Mouse (Mus musculus) midbrain, embryonic 16.5 days (tissue): ENCODE data around the gene Atrn. TPM values are rescaled to one million over a fixed set of nuclear protein-coding genes. Genes with fewer than 3 reads are reported as not detected.
A peak's percentile ranks its signal among the peaks of the same experiment; 100 is the strongest.

Experiments used
- ATAC-seq: fragments of 200-750 bp; cut with Nextera tagmentation; 2 replicates; pipeline ENCODE4 v1.8.0; 2017; ENCODE audit warnings: moderate TSS enrichment
- H3K27ac ChIP-seq: fragments of 300-500 bp; sonication (generic); 2 replicates; pipeline ENCODE4 v1.5.1; 2014; ENCODE audit warnings: mild to moderate bottlenecking, low read length, mixed read lengths
- H3K27me3 ChIP-seq: fragments of 300-500 bp; sonication (generic); 2 replicates; pipeline ENCODE4 v1.6.1; 2014; ENCODE audit warnings: low read depth, low read length, mixed read lengths; ENCODE audit not compliant: control insufficient read depth, insufficient read depth
- H3K36me3 ChIP-seq: fragments of 300-500 bp; sonication (generic); 2 replicates; pipeline ENCODE4 v1.6.1; 2014; ENCODE audit warnings: mild to moderate bottlenecking, low read length, moderate library complexity, mixed read lengths; ENCODE audit not compliant: control insufficient read depth, insufficient read depth
- H3K4me1 ChIP-seq: fragments of 300-500 bp; sonication (generic); 2 replicates; pipeline ENCODE4 v1.6.1; 2014; ENCODE audit warnings: mild to moderate bottlenecking, low read length, mixed read lengths; ENCODE audit not compliant: control insufficient read depth, insufficient read depth
- H3K4me2 ChIP-seq: fragments of 300-500 bp; sonication (generic); 2 replicates; pipeline ENCODE4 v1.6.1; 2014; ENCODE audit warnings: mild to moderate bottlenecking, low read length, mixed read lengths
- H3K4me3 ChIP-seq: fragments of 300-500 bp; sonication (generic); 2 replicates; pipeline ENCODE4 v1.5.1; 2014; ENCODE audit warnings: low read depth, mild to moderate bottlenecking, low read length, moderate library complexity, mixed read lengths
- H3K9ac ChIP-seq: fragments of 300-500 bp; sonication (generic); 2 replicates; pipeline ENCODE4 v1.6.1; 2014; ENCODE audit warnings: low read depth, low read length, mixed read lengths
- H3K9me3 ChIP-seq: fragments of 300-500 bp; sonication (generic); replicated peaks from 2 replicates; pipeline ENCODE4 v1.6.1; 2014; ENCODE audit warnings: mild to moderate bottlenecking, low read length, mixed read lengths; ENCODE audit not compliant: control insufficient read depth, poor library complexity, severe bottlenecking
- WGBS: fragments of 180-500 bp; shearing (Covaris S2); extraction: QIAGEN DNeasy Blood & Tissue Kit; methylation state at CpG from one replicate; pipeline ENCODE4 v1.1.7; 2014; 5-methylcytosine and 5-hydroxymethylcytosine counted together
- polyA plus RNA-seq: library from polyadenylated mRNA; unstranded; fragments of >200 nt; fragmentation: Nextera tagmentation; extraction: Ambion mirVana; gene quantifications from 2 replicates; pipeline ENCODE4 v1.2.1, GENCODE M21; 2015

The Atrn gene
- 15.0 TPM in 2 replicates for polyA plus RNA-seq

GRCm38 (mm10) chr2:130905751-130906583 lies at the start of gene Atrn, which contains the start of gene 4930402H24Rik:
Gene Atrn (plus strand): TSS chr2:130906495.
Gene 4930402H24Rik (minus strand): TSS chr2:130906406.
- no peaks in the 10 kb centered on the region for H3K27me3 ChIP-seq
- H3K4me1 ChIP-seq: peaks cover 23% of the 10 kb centered on the region
- peak within 1 kb of the TSS; percentile 58 for H3K4me2 ChIP-seq
- H3K4me3 ChIP-seq: peak within 1 kb of the TSS; percentile 85
- H3K27ac ChIP-seq: peak within 1 kb of the TSS; percentile 89
- peak within 1 kb of the TSS; percentile 94 for H3K9ac ChIP-seq
- no peaks in the 10 kb centered on the region for H3K9me3 ChIP-seq
- H3K36me3 ChIP-seq: no peaks in the 10 kb centered on the region
- whole genome bisulfite sequencing: 4% methylated on average over 47 of the region's 50 CpGs
- ATAC-seq: peak; percentile 98

- Histone ChIP-seq H3K36me3 (no peaks in the 10 kb centered on the region), H3K4me3 (no peak overlapping the region), H3K4me2 (no peak overlapping the region), H3K27me3 (no peaks in the 10 kb centered on the region), H3K27ac (no peak overlapping the region), H3K9me3 (no peaks in the 10 kb centered on the region), H3K9ac (no peak overlapping the region), H3K4me1 (no peaks in the 10 kb centered on the region)
- ATAC-seq: no peak
- WGBS: 92% methylated on average over 3 of the region's 3 CpGs
Measured at GRCm38 (mm10) chr2:130862091-130862490, 44.2 kb upstream of the Atrn start.

GRCm38 (mm10) chr2:130870916-130871315 lies 35.4 kb upstream of the Atrn start:
- WGBS: 89% methylated on average over 5 of the region's 5 CpGs

GRCm38 (mm10) chr2:130877376-130877775 lies 28.9 kb upstream of the Atrn start:
- H3K4me2 ChIP-seq: no peak overlapping the region
- H3K4me1 ChIP-seq: no peaks in the 10 kb centered on the region
- H3K36me3 ChIP-seq: no peaks in the 10 kb centered on the region
- no peaks in the 10 kb centered on the region for H3K9me3 ChIP-seq
- ATAC-seq: no peak
- no peaks in the 10 kb centered on the region for H3K27me3 ChIP-seq
- WGBS: 38% methylated on average over 3 of the region's 3 CpGs
- H3K9ac ChIP-seq: no peak overlapping the region
- no peak overlapping the region for H3K27ac ChIP-seq
- H3K4me3 ChIP-seq: no peak overlapping the region

More at GRCm38 (mm10) chr2:130870916-130871315, 35.4 kb upstream of the Atrn start:
- Histone ChIP-seq H3K4me1 (no peaks in the 10 kb centered on the region), H3K9me3 (no peaks in the 10 kb centered on the region), H3K36me3 (no peaks in the 10 kb centered on the region), H3K9ac (no peak overlapping the region), H3K27ac (no peak overlapping the region), H3K4me2 (no peak overlapping the region), H3K4me3 (no peak overlapping the region), H3K27me3 (no peaks in the 10 kb centered on the region)
- ATAC-seq: no peak

- 0 out of 2 replicates have a peak, but pooled peaks cover 2% of the 10 kb centered on the region for H3K36me3 ChIP-seq
- no peaks in the 10 kb centered on the region for H3K4me1 ChIP-seq
- no peak overlapping the region for H3K4me2 ChIP-seq
- H3K9ac ChIP-seq: no peak overlapping the region
- H3K9me3 ChIP-seq: no peaks in the 10 kb centered on the region
- H3K27ac ChIP-seq: no peak overlapping the region
- no peak for ATAC-seq
- no peak overlapping the region for H3K4me3 ChIP-seq
- H3K27me3 ChIP-seq: no peaks in the 10 kb centered on the region
Measured at GRCm38 (mm10) chr2:130886983-130887382, 19.3 kb upstream of the Atrn start.

- no peak overlapping the region for H3K27ac ChIP-seq
- no peak overlapping the region for H3K4me2 ChIP-seq
- H3K27me3 ChIP-seq: no peaks in the 10 kb centered on the region
- H3K9ac ChIP-seq: no peak overlapping the region
- no peak overlapping the region for H3K4me3 ChIP-seq
- H3K9me3 ChIP-seq: no peaks in the 10 kb centered on the region
- 0 out of 2 replicates have a peak, but pooled peaks cover 2% of the 10 kb centered on the region for H3K36me3 ChIP-seq
- ATAC-seq: no peak
- 89% methylated on average over 1 of the region's 1 CpGs for WGBS
- no peaks in the 10 kb centered on the region for H3K4me1 ChIP-seq
Measured at GRCm38 (mm10) chr2:130887456-130887855, 18.8 kb upstream of the Atrn start.

- H3K9ac ChIP-seq: no peak overlapping the region
- H3K27me3 ChIP-seq: no peaks in the 10 kb centered on the region
- no peak for ATAC-seq
- no peaks in the 10 kb centered on the region for H3K4me1 ChIP-seq
- no peak overlapping the region for H3K4me2 ChIP-seq
- H3K27ac ChIP-seq: no peak overlapping the region
- 93% methylated on average over 2 of the region's 2 CpGs for WGBS
- H3K4me3 ChIP-seq: no peak overlapping the region
- 0 out of 2 replicates have a peak, but pooled peaks cover 3% of the 10 kb centered on the region for H3K36me3 ChIP-seq
- no peaks in the 10 kb centered on the region for H3K9me3 ChIP-seq
Measured at GRCm38 (mm10) chr2:130896944-130897343, 9.4 kb upstream of the Atrn start.

GRCm38 (mm10) chr2:130897856-130898255 lies 8.4 kb upstream of the Atrn start:
- no peak overlapping the region for H3K9ac ChIP-seq
- H3K27me3 ChIP-seq: no peaks in the 10 kb centered on the region
- 0 out of 2 replicates have a peak, but pooled peaks cover 3% of the 10 kb centered on the region for H3K36me3 ChIP-seq
- no peak overlapping the region for H3K27ac ChIP-seq
- no peaks in the 10 kb centered on the region for H3K9me3 ChIP-seq
- no peaks in the 10 kb centered on the region for H3K4me1 ChIP-seq
- H3K4me3 ChIP-seq: no peak overlapping the region
- H3K4me2 ChIP-seq: no peak overlapping the region
- 71% methylated on average over 2 of the region's 2 CpGs for WGBS
- no peak for ATAC-seq

GRCm38 (mm10) chr2:130898783-130899182 lies 7.5 kb upstream of the Atrn start:
- no peak overlapping the region for H3K4me3 ChIP-seq
- H3K27me3 ChIP-seq: no peaks in the 10 kb centered on the region
- 85% methylated on average over 2 of the region's 2 CpGs for WGBS
- no peak overlapping the region for H3K9ac ChIP-seq
- no peak for ATAC-seq
- H3K36me3 ChIP-seq: 0 out of 2 replicates have a peak, but pooled peaks cover 2% of the 10 kb centered on the region
- no peak overlapping the region for H3K27ac ChIP-seq
- no peaks in the 10 kb centered on the region for H3K4me1 ChIP-seq
- H3K9me3 ChIP-seq: no peaks in the 10 kb centered on the region
- no peak overlapping the region for H3K4me2 ChIP-seq
